Mouse (Mus musculus) G1E (cell line): ENCODE results near the gene Arl4d. TPM values are rescaled to one million over a fixed set of nuclear protein-coding genes. Genes with fewer than 3 reads are reported as not detected.

Experiments used
- ATAC-seq: 2 replicates; pipeline ENCODE4 v1.8.0; 2016; ENCODE audit warnings: mild to moderate bottlenecking; ENCODE audit not compliant: insufficient number of reproducible peaks, poor library complexity, low FRiP score, severe bottlenecking; ENCODE audit errors: extremely low read depth
- DNase-seq: peaks from one replicate; pipeline ENCODE4 v3.0.0; 2012; ENCODE audit warnings: low spot score
- H3K27me3 ChIP-seq: 2 replicates; pipeline ENCODE4 v1.6.1; 2012; ENCODE audit warnings: mild to moderate bottlenecking, low read length, inconsistent platforms; ENCODE audit not compliant: insufficient read depth
- H3K36me3 ChIP-seq: replicated peaks from 2 replicates; pipeline ENCODE3; 2012; ENCODE audit warnings: mild to moderate bottlenecking, inconsistent platforms
- H3K4me1 ChIP-seq: 2 replicates; pipeline ENCODE4 v1.6.1; 2012; ENCODE audit warnings: low read depth, low read length, inconsistent platforms, mixed read lengths; ENCODE audit not compliant: insufficient read depth
- H3K4me3 ChIP-seq: 2 replicates; pipeline ENCODE4 v1.5.1; 2012; ENCODE audit warnings: low read depth, mild to moderate bottlenecking, inconsistent platforms, low read length, moderate library complexity, mixed read lengths
- H3K9me3 ChIP-seq: replicated peaks from 2 replicates; pipeline ENCODE4 v1.6.1; 2012; ENCODE audit warnings: inconsistent platforms
- CTCF ChIP-seq: IDR thresholded peaks from 2 replicates; pipeline ENCODE4 v1.5.1; 2012; ENCODE audit warnings: low read depth, low read length, inconsistent platforms, mixed read lengths
- GATA1 ChIP-seq: IDR thresholded peaks from 2 replicates; pipeline ENCODE4 v1.6.1; 2012; ENCODE audit warnings: borderline replicate concordance, low read length, inconsistent platforms, mixed read lengths
- GATA2 ChIP-seq: IDR thresholded peaks from 2 replicates; pipeline ENCODE4 v1.6.1; 2012; ENCODE audit warnings: low read depth, low read length, inconsistent platforms, borderline replicate concordance
- POLR2AphosphoS5 ChIP-seq: IDR thresholded peaks from 2 replicates; pipeline ENCODE4 v1.6.1; 2012; ENCODE audit warnings: low read depth, low read length, inconsistent platforms; ENCODE audit not compliant: insufficient replicate concordance
- TAL1 ChIP-seq: conservative IDR thresholded peaks from 2 replicates; pipeline ENCODE4 v1.6.1; 2012; ENCODE audit warnings: low read depth, low read length, inconsistent platforms, mixed read lengths
- polyA plus RNA-seq: library from polyadenylated mRNA; stranded (reverse); fragments of >175 nt; gene quantifications from 2 replicates; pipeline ENCODE4 v1.2.3, GENCODE M21; 2012
- total RNA-seq, 2 experiments: library from RNA; stranded (forward) in 1 of 2; stranded (reverse) in 1 of 2; fragments of 200-1000 nt in 1 of 2; fragments of >200 nt in 1 of 2; fragmentation: Nextera tagmentation in 1 of 2; gene quantifications; 2 replicates each; pipeline ENCODE4 v1.2.3; 2014 to 2017

Gene Arl4d
- total and polyA plus RNA-seq, 3 experiments: 2.2 to 5.2 (median 3.5) TPM

DNA sequence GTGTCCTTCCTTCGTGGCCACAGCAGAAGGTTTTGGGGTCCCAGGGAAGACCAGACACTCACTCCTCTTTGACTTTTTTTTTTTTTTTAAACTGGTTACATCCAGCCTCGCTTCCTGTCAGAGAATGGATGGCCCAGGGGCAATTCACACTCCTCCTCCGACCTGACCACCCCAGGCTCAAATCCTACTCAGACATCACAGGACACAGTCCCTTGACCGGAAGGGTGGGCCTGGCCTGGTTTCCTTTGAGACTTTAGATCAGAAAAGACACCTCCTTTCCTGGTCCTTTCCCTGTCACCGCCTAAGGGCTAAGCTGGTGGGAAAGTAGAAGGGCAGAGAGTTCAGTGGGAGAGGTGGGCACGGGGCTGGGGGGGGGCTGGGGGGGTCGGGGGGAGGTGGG is 14.6 kb downstream of the Arl4d start:
- no peaks in the 10 kb centered on the region for H3K36me3 ChIP-seq
- TF ChIP-seq GATA1 (no peak), CTCF (no peak), GATA2 (no peak), TAL1 (no peak), POLR2AphosphoS5 (no peak)
- H3K4me3 ChIP-seq: no peak overlapping the region
- DNase-seq (no peak), ATAC-seq (no peak)
- H3K9me3 ChIP-seq: no peaks in the 10 kb centered on the region
- no peaks in the 10 kb centered on the region; the same call in 1 of the 2 replicates for H3K27me3 ChIP-seq
- H3K4me1 ChIP-seq: peaks cover 6% of the 10 kb centered on the region; the same call in 1 of the 2 replicates

DNA sequence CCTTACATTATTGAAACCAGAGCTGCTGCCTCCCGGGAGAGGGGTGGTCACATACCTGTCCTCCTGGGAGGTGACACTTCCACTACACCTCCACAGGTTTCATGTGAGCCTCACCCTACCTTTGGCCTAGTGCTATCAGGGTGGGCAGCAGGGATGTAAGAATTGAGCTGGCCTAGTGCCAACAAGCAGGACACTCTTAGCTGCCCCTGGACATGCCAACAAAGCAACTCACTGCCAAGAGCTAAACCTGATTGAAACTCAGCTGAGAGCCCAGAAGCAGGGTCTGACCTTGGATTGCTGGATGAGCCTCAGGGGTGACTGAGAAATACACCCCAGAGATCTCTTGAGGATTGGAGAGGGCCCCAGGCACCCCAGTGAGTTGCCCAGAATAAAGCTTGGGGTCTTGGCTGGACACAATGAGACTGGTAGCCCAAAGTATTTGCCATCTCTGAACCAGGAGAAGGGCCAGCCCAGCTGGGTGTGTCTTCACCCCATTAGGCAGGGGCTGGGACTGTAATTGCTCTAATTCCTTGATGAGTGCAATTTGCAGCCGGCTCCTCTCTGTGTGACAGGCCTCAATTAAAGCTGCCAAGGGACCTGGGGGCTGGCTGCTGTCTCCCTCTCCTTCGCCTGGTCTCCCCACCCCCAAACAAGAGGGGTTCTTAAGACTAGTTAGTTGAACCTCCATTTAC is 15.4 kb downstream of the Arl4d start:
- DNase-seq (no peak), ATAC-seq (no peak)
- H3K4me3 ChIP-seq: no peak overlapping the region
- TF ChIP-seq GATA1 (no peak), POLR2AphosphoS5 (no peak), CTCF (no peak), GATA2 (no peak)
- no peaks in the 10 kb centered on the region for H3K9me3 ChIP-seq
- no peaks in the 10 kb centered on the region; the same call in 1 of the 2 replicates for H3K27me3 ChIP-seq
- H3K4me1 ChIP-seq: no peaks in the 10 kb centered on the region
- H3K36me3 ChIP-seq: no peaks in the 10 kb centered on the region

DNA sequence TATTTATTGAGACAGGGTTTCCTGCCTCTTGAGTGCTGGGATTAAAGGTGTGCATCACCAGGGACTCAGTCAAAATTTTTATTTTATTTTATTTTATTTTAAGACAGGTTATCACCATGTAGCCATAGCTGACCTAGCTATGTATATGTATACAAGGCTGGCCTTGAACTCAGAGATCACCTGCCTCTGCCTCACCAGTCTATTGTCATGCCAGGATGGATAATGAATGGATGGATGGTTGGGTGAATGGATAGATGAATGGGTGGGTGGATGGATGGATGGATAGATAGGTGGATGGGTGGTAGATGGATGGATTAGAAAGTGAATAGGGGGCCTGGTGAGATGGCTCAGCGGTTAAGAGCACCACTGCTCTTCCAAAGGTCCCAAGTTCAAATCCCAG is 16.6 kb downstream of the Arl4d start:
- H3K27me3 ChIP-seq: peaks cover 2% of the 10 kb centered on the region; the same call in 1 of the 2 replicates
- TF ChIP-seq CTCF: no peak
- no peak for TF ChIP-seq GATA1
- TF ChIP-seq TAL1: no peak
- no peak for TF ChIP-seq GATA2
- no peak for TF ChIP-seq POLR2AphosphoS5
- no peak for DNase-seq
- no peaks in the 10 kb centered on the region for H3K36me3 ChIP-seq
- no peak for ATAC-seq
- H3K4me1 ChIP-seq: no peaks in the 10 kb centered on the region
- no peak overlapping the region for H3K4me3 ChIP-seq
- H3K9me3 ChIP-seq: no peaks in the 10 kb centered on the region

DNA sequence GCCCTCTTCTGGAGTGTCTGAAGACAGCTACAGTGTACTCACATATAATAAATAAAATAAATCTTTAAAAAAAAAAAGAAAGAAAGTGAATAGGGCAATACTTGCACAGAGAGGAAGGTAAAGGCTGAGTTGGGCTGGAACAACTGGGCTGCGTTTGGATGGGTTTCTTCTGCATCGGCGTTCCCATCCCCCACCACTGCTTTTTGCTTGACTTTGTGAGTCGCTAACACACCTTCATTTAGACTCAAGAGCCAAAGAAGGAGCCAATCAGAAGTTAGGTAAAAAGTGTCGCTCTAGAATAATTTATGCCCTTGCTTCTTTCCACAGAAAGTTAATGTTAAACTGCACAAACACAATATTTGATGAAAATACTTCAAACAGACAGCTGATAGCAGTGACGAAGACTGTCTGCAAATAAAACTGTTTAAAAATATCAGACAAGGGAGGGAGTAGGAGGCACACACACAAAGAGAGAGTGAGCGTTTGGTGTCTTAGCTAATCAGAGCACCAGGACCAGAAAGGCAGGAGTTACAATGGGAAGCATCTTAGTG is 17.1 kb downstream of the Arl4d start:
- H3K27me3 ChIP-seq: peaks cover 2% of the 10 kb centered on the region; the same call in 1 of the 2 replicates
- H3K4me3 ChIP-seq: no peak overlapping the region
- no peak for ATAC-seq
- H3K9me3 ChIP-seq: no peaks in the 10 kb centered on the region
- H3K4me1 ChIP-seq: no peaks in the 10 kb centered on the region
- H3K36me3 ChIP-seq: no peaks in the 10 kb centered on the region
- no peak for TF ChIP-seq GATA1
- TF ChIP-seq CTCF: no peak
- TF ChIP-seq POLR2AphosphoS5: no peak
- no peak for TF ChIP-seq TAL1
- TF ChIP-seq GATA2: no peak
- no peak for DNase-seq

DNA sequence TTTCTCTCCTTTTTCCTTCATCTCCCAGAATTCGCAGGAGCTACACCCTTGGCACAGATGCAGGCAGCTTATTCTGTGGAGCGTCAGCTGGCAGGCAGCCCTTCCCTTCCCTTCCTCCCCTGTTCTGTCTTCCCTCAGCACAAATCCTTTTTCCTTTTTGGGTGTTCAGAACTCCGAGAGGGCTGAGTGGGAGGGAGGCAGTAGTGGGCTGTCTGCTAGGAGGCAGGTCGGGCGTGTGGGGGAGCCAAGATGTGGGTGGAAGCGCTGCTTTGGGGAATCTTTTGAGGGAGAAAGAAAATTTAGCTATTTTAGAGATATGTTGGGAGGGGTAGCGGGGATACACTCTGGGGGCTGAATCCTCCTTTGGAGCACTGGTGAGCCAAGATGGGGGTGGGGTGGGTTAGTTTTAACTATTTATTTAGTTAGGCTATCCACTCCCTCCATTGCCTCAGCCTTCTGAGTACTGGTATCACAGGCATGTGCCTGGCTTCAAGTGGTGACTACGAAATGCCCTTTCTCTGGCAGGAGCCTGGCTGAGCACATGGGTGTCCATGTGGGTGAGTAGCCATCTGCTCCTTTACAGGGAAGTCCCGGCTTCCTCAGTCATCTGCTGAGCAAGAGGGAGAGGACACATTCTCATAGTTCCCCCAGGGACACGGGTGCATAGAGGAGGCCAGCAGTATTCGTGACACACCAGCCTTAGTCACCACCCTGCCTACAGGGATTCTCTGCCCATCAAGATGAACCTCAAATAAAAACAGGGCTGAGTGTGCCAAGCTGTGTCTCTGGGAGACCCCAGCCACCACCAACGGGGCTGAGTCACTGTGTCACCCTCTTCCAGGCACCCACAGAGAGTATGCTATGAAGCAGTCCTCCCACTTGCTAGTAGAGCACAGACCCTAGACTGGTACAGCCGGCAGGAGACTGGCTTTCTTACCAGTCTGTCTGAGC is 22.3 kb downstream of the Arl4d start:
- no peak for ATAC-seq
- Histone ChIP-seq H3K9me3 (no peaks in the 10 kb centered on the region), H3K27me3 (peaks cover 14% of the 10 kb centered on the region), H3K4me1 (peaks cover 9% of the 10 kb centered on the region; the same call in 1 of the 2 replicates), H3K4me3 (no peak overlapping the region), H3K36me3 (no peaks in the 10 kb centered on the region)
- no peak for DNase-seq
- TF ChIP-seq CTCF (no peak), GATA2 (no peak), TAL1 (no peak), POLR2AphosphoS5 (no peak), GATA1 (no peak)

DNA sequence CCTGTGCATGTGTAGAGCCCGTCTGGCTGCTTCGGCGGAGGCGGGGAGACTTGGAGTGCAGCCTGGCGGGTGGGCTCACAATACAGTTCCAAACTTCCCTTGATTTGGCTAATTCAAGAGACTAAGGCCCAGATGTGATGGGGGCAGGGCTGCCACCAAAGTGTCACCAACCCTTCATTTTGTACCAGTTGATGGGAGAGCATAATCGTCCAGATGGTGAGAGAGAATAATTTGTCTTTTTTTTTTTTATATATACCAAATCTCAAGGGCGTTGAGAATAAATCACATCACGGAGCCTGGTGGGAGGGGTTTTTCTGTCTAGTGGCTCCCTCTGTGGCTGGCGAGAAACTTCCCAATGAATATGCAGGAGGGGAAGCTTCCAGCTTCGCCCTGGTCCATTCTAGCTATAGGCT is 24.4 kb downstream of the Arl4d start:
- Histone ChIP-seq H3K36me3 (no peaks in the 10 kb centered on the region), H3K4me1 (peaks cover 19% of the 10 kb centered on the region), H3K27me3 (peaks cover 14% of the 10 kb centered on the region), H3K4me3 (no peak overlapping the region), H3K9me3 (no peaks in the 10 kb centered on the region)
- DNase-seq (no peak), ATAC-seq (no peak)
- TF ChIP-seq GATA1 (no peak), POLR2AphosphoS5 (no peak)
